Mouse (Mus musculus): ENCODE measurements around the gene Itgb2l. TPM values are rescaled to one million over a fixed set of nuclear protein-coding genes. Genes with fewer than 3 reads are reported as not detected.

Itgb2l gene
- total RNA-seq, 2 experiments from 2014 or later: not detected

- intact Hi-C loops (cut with DNase I): no loop called here
- DNase-seq (ENCODE audit: low spot score in 2 of 2): no peak
Measured at GRCm38 (mm10) chr16:96375538-96375937, 67.9 kb downstream of the Itgb2l start.

GRCm38 (mm10) chr16:96372752-96373118, 70.7 kb downstream of the Itgb2l start:
- intact Hi-C loops (cut with DNase I): loop anchor here (5.0 kb wide), 1 partner anchor 70 kb away; the partner anchor contains the start of gene Itgb2l
- DNase-seq (ENCODE audit: low spot score in 2 of 2): no peak

Other genes with a start within 250 kb of the Itgb2l start
- gene Sh3bgr, start 243.2 kb downstream of the Itgb2l start, total RNA-seq (2021): 1 to 10 TPM in 1 of 2 experiments, under 1 TPM in 1; 0.89 to 1.5 TPM
- gene B3galt5, start 207.8 kb downstream of the Itgb2l start, total RNA-seq (2021): 10 to 100 TPM in 1 of 2 experiments, 1 to 10 TPM in 1; 7.0 to 10.8 TPM
- 100 to 1,000 TPM; 529 to 600 TPM for gene Pcp4, start 24.0 kb upstream of the Itgb2l start, total RNA-seq (2021)